Comparison of ENCODE assay signal across 8 mouse cellular contexts in genomic region chr14:121198915-121199572, GRCm38 (mm10).
DNase-seq lines count a peak whose midpoint lies in the region; ATAC-seq and TF ChIP-seq lines count a peak whose summit lies in the region.

No protein-coding gene starts in this region.

- TF ChIP-seq POLR2A in cortical plate, adult 2 months (IDR thresholded peaks at IDR 0.05; ENCODE audit: extremely low read depth, insufficient read depth, low read length) = no peak

- peaks cover 9% of the 10 kb centered on the region; the same call in 1 of the 2 replicates for H3K9me3 ChIP-seq in heart, embryonic 14.5 days (ENCODE audit: control insufficient read depth, low read length)
- H3K9me3 ChIP-seq in liver, postnatal 0 days (ENCODE audit: low read length) = peaks cover 3% of the 10 kb centered on the region
- no peaks in the 10 kb centered on the region for H3K9me3 ChIP-seq in liver, embryonic 11.5 days (ENCODE audit: control insufficient read depth, low read length)

- H3K4me3 ChIP-seq in heart, embryonic 14.5 days (ENCODE audit: control insufficient read depth in 1 of 2, insufficient read depth in 1 of 2, low read depth in 1 of 2, low read length in 2 of 2) = no peak overlapping the region
- H3K4me3 ChIP-seq in cortical plate, adult 2 months (ENCODE audit: insufficient read depth, low read length) = no peak overlapping the region
- no peak overlapping the region for H3K4me3 ChIP-seq in liver, postnatal 0 days (ENCODE audit: low read depth, low read length)
- no peak overlapping the region for H3K4me3 ChIP-seq in liver, embryonic 11.5 days (ENCODE audit: low read depth, low read length)

- H3K27me3 ChIP-seq in heart, embryonic 14.5 days (ENCODE audit: control insufficient read depth, insufficient read depth, low read length) = no peaks in the 10 kb centered on the region
- H3K27me3 ChIP-seq in liver, postnatal 0 days (ENCODE audit: insufficient read depth, low read length) = no peaks in the 10 kb centered on the region
- H3K27me3 ChIP-seq in liver, embryonic 11.5 days (replicated peaks; ENCODE audit: control insufficient read depth, insufficient read depth, low read length) = no peaks in the 10 kb centered on the region

- H3K4me1 ChIP-seq in heart, embryonic 14.5 days (ENCODE audit: control insufficient read depth in 2 of 2, insufficient read depth in 2 of 2, low read length in 2 of 2) = peaks cover 28 to 42% of the 10 kb centered on the region in 2 experiments
- H3K4me1 ChIP-seq in cortical plate, adult 2 months (ENCODE audit: control insufficient read depth, insufficient read depth, low read length) = peaks cover 14% of the 10 kb centered on the region
- no peaks in the 10 kb centered on the region for H3K4me1 ChIP-seq in liver, postnatal 0 days (ENCODE audit: insufficient read depth)
- no peaks in the 10 kb centered on the region for H3K4me1 ChIP-seq in liver, embryonic 11.5 days (replicated peaks; ENCODE audit: control insufficient read depth, insufficient read depth, low read length)

- H3K36me3 ChIP-seq in heart, embryonic 14.5 days (ENCODE audit: control insufficient read depth, insufficient read depth, low read length) = no peaks in the 10 kb centered on the region
- H3K36me3 ChIP-seq in liver, postnatal 0 days (replicated peaks; ENCODE audit: insufficient read depth, low read length) = no peaks in the 10 kb centered on the region
- H3K36me3 ChIP-seq in liver, embryonic 11.5 days (ENCODE audit: control insufficient read depth, insufficient read depth, low read length) = no peaks in the 10 kb centered on the region

- no peak for TF ChIP-seq CTCF in cortical plate, adult 2 months (IDR thresholded peaks at IDR 0.05; ENCODE audit: extremely low read depth, insufficient read depth, low read length)
- no peak for TF ChIP-seq CTCF in liver, postnatal 0 days (IDR thresholded peaks at IDR 0.05; ENCODE audit: low read depth)

- ATAC-seq in heart, embryonic 14.5 days (ENCODE audit: insufficient number of reproducible peaks, insufficient read depth, low FRiP score, low read depth) = no peak
- ATAC-seq in granulocyte monocyte progenitor cell, adult 5-6 weeks (replicated peaks; ENCODE audit: poor library complexity, severe bottlenecking) = peak; percentile 22; the same call in 1 of the 2 replicates
- ATAC-seq in liver, postnatal 0 days = no peak
- ATAC-seq in liver, embryonic 11.5 days (replicated peaks; ENCODE audit: low FRiP score) = no peak

- peak overlapping the region; percentile 14 to 61; a peak in 3 of 4 replicates for H3K27ac ChIP-seq in heart, embryonic 14.5 days (replicated peaks in 1 of 2; ENCODE audit: control insufficient read depth in 1 of 2, insufficient read depth in 1 of 2, low read depth in 2 of 2, low read length in 2 of 2)
- H3K27ac ChIP-seq in cortical plate, adult 2 months (ENCODE audit: insufficient read depth, low read length) = peak overlapping the region; percentile 6; the same call in 1 of the 2 replicates
- no peak overlapping the region for H3K27ac ChIP-seq in liver, postnatal 0 days (ENCODE audit: low read depth)
- no peak overlapping the region for H3K27ac ChIP-seq in liver, embryonic 11.5 days (ENCODE audit: low read depth, low read length)

- peak overlapping the region; percentile 31; the same call in 1 of the 2 replicates for H3K4me2 ChIP-seq in heart, embryonic 14.5 days (ENCODE audit: low read length)
- no peak overlapping the region for H3K4me2 ChIP-seq in liver, postnatal 0 days (ENCODE audit: low read depth, low read length)
- H3K4me2 ChIP-seq in liver, embryonic 11.5 days = no peak overlapping the region

- TF ChIP-seq EP300 in liver, postnatal 0 days (IDR thresholded peaks at IDR 0.05; ENCODE audit: low read depth) = no peak

- no peak for DNase-seq in heart, postnatal 25 days (ENCODE audit: low spot score)
- peak; percentile 72 for DNase-seq in mesoderm, embryonic 11.5 days (ENCODE audit: low read depth, low spot score)
- DNase-seq in liver, postnatal 0 days = no peak
- no peak for DNase-seq in yolk sac, embryonic 10.5 days (ENCODE audit: low spot score)
- no peak for DNase-seq in liver, embryonic 11.5 days (ENCODE audit: low spot score)

- WGBS in heart, embryonic 14.5 days = 66% methylated on average over 14 of the region's 14 CpGs
- WGBS in liver, postnatal 0 days (ENCODE audit: insufficient replicate concordance) = 52% methylated on average over 14 of the region's 14 CpGs
- 64% methylated on average over 14 of the region's 14 CpGs for WGBS in liver, embryonic 11.5 days

- intact Hi-C loops in heart, postnatal 25 days (cut with DNase I) = no loop called here

- no peak overlapping the region for H3K9ac ChIP-seq in heart, embryonic 14.5 days (ENCODE audit: low read length)
- no peak overlapping the region for H3K9ac ChIP-seq in liver, postnatal 0 days (replicated peaks)
- no peak overlapping the region for H3K9ac ChIP-seq in liver, embryonic 11.5 days (ENCODE audit: low read depth, low read length)

Comparison
In these comparisons a context has a peak if more than half of its experiments do, and no peak if none do; other contexts are left out.
1. H3K27ac ChIP-seq: peak in heart, embryonic 14.5 days (2 of 2) and cortical plate, adult 2 months (single experiment); none in liver, postnatal 0 days (single experiment) and liver, embryonic 11.5 days (single experiment).